Mouse (Mus musculus) liver, adult 2 months (tissue): ENCODE measurements around the gene Srgap3.

ENCODE experiments used
- CTCF ChIP-seq: fragments of 200-500 bp; IDR thresholded peaks from 2 replicates; pipeline ENCODE4 v1.5.1; 2011; ENCODE audit warnings: low read depth, low read length, control low read depth
- POLR2A ChIP-seq: fragments of 200-500 bp; IDR thresholded peaks from 2 replicates; pipeline ENCODE4 v1.6.1; 2011; ENCODE audit warnings: low read length, control low read depth; ENCODE audit not compliant: insufficient read depth; ENCODE audit errors: extremely low read depth

DNA sequence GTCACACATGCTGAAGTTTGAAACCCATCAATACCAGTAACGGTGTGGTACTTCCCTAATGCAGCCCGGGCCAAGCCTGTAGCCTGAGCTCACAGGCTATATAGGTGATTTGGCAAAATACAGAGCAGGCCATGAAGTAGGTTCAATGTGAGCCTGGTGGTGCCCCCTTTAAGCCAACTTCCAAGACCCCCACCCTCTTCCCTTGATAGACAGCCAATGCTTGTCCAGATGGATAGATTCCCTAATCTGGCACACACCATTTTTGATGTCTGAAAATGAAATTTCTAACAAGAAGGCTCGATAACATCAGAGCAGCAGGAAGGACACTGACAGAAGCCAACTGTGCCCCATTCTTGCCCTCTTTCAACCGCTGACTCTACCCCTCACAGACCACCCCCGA is 47.8 kb downstream of the Srgap3 start:
- TF ChIP-seq CTCF (no peak), POLR2A (no peak)
